Mouse (Mus musculus) MEL (cell line): ENCODE measurements around the gene Hpse. TPM values are rescaled to one million over a fixed set of nuclear protein-coding genes. Genes with fewer than 3 reads are reported as not detected.

Experiments used
- DNase-seq: peaks from one replicate; pipeline ENCODE4 v3.0.0; 2011; ENCODE audit warnings: low read depth, low spot score
- H3K27ac ChIP-seq: 2 replicates; pipeline ENCODE4 v1.5.1; 2012; ENCODE audit warnings: low read depth, mild to moderate bottlenecking, control low read depth, low read length, moderate library complexity; ENCODE audit not compliant: control insufficient read depth
- H3K27me3 ChIP-seq, 2 experiments: fragments of 150-350 bp in 1 of 2; sonication (generic) in 1 of 2; 2 replicates each; pipeline ENCODE4 v1.6.1; 2012; ENCODE audit warnings: low read length in 2 of 2, mild to moderate bottlenecking in 2 of 2, improper control_type of control experiment in 1 of 2, moderate library complexity in 1 of 2; ENCODE audit not compliant: insufficient read depth in 2 of 2, control insufficient read depth in 1 of 2
- H3K36me3 ChIP-seq, 2 experiments: 2 replicates each; pipeline ENCODE4 v1.6.1; 2012 to 2014; ENCODE audit warnings: low read length in 2 of 2, improper control_type of control experiment in 1 of 2, inconsistent platforms in 1 of 2, mild to moderate bottlenecking in 1 of 2; ENCODE audit not compliant: insufficient read depth in 2 of 2, control insufficient read depth in 1 of 2
- H3K4me1 ChIP-seq, 2 experiments: fragments of 150-350 bp in 1 of 2; sonication (generic) in 1 of 2; 2 replicates each; pipeline ENCODE4 v1.6.1; 2012; ENCODE audit warnings: low read length in 2 of 2, improper control_type of control experiment in 1 of 2, mild to moderate bottlenecking in 1 of 2; ENCODE audit not compliant: insufficient read depth in 2 of 2, control insufficient read depth in 1 of 2
- H3K4me3 ChIP-seq, 2 experiments: fragments of 150-350 bp in 1 of 2; sonication (generic) in 1 of 2; 2 replicates each; pipeline ENCODE4 v1.5.1; 2012; ENCODE audit warnings: low read depth in 2 of 2, low read length in 2 of 2, mild to moderate bottlenecking in 2 of 2, moderate library complexity in 2 of 2, control low read depth in 1 of 2, improper control_type of control experiment in 1 of 2; ENCODE audit not compliant: control insufficient read depth in 1 of 2, insufficient read depth in 1 of 2
- H3K79me2 ChIP-seq: 2 replicates; pipeline ENCODE4 v1.6.1; 2012; ENCODE audit warnings: mild to moderate bottlenecking, low read length, moderate library complexity; ENCODE audit not compliant: control insufficient read depth, poor library complexity, insufficient read depth
- H3K9ac ChIP-seq: 2 replicates; pipeline ENCODE4 v1.6.1; 2012; ENCODE audit warnings: low read depth, mild to moderate bottlenecking, control low read depth, low read length, moderate library complexity; ENCODE audit not compliant: control insufficient read depth, poor library complexity, severe bottlenecking
- H3K9me3 ChIP-seq: fragments of 150-350 bp; sonication (generic); replicated peaks from 2 replicates; pipeline ENCODE4 v1.6.1; 2012; ENCODE audit warnings: mild to moderate bottlenecking, low read length, improper control_type of control experiment, moderate library complexity; ENCODE audit not compliant: insufficient read depth
- CHD1 ChIP-seq: IDR thresholded peaks from 2 replicates; pipeline ENCODE4 v1.6.1; 2012; ENCODE audit warnings: low read depth, mild to moderate bottlenecking, inconsistent platforms, low read length, improper control_type of control experiment
- CHD2 ChIP-seq: IDR thresholded peaks from 2 replicates; pipeline ENCODE4 v1.6.1; 2011; ENCODE audit warnings: low read length, improper control_type of control experiment
- CTCF ChIP-seq, 3 experiments: IDR thresholded peaks in 2 of 3; conservative IDR thresholded peaks in 1 of 3; 2 replicates each; pipeline ENCODE4 v1.5.1; 2011 to 2012; ENCODE audit warnings: low read length in 3 of 3, low read depth in 2 of 3, mild to moderate bottlenecking in 2 of 3, improper control_type of control experiment in 1 of 3, inconsistent platforms in 1 of 3, mixed read lengths in 1 of 3, moderate library complexity in 1 of 3; ENCODE audit not compliant: control insufficient read depth in 1 of 3, insufficient read depth in 1 of 3, poor library complexity in 1 of 3, severe bottlenecking in 1 of 3
- E2F4 ChIP-seq: IDR thresholded peaks from 2 replicates; pipeline ENCODE4 v1.6.1; 2011; ENCODE audit warnings: low read depth, low read length, improper control_type of control experiment, borderline replicate concordance
- ETS1 ChIP-seq: IDR thresholded peaks from 2 replicates; pipeline ENCODE4 v1.6.1; 2012; ENCODE audit warnings: low read depth, mild to moderate bottlenecking, inconsistent platforms, low read length, improper control_type of control experiment, moderate library complexity
- GATA1 ChIP-seq: IDR thresholded peaks from 2 replicates; pipeline ENCODE4 v1.6.1; 2011; ENCODE audit warnings: low read depth, low read length, improper control_type of control experiment
- HCFC1 ChIP-seq: IDR thresholded peaks from 2 replicates; pipeline ENCODE4 v1.6.1; 2012; ENCODE audit warnings: low read depth, mild to moderate bottlenecking, inconsistent platforms, low read length, improper control_type of control experiment, moderate library complexity
- JUND ChIP-seq: IDR thresholded peaks from 2 replicates; pipeline ENCODE4 v1.6.1; 2011; ENCODE audit warnings: low read depth, mild to moderate bottlenecking, improper control_type of control experiment, low read length
- MAX ChIP-seq: IDR thresholded peaks from 2 replicates; pipeline ENCODE4 v1.6.1; 2011; ENCODE audit warnings: low read length, improper control_type of control experiment
- MEF2A ChIP-seq: IDR thresholded peaks from 2 replicates; pipeline ENCODE4 v1.6.1; 2014; ENCODE audit warnings: low read depth, mild to moderate bottlenecking, inconsistent platforms, low read length, improper control_type of control experiment; ENCODE audit not compliant: poor library complexity, insufficient replicate concordance, severe bottlenecking; ENCODE audit errors: extremely low read depth
- MXI1 ChIP-seq: IDR thresholded peaks from 2 replicates; pipeline ENCODE4 v1.6.1; 2011; ENCODE audit warnings: mild to moderate bottlenecking, low read depth, low read length, improper control_type of control experiment
- MYB ChIP-seq: IDR thresholded peaks from 2 replicates; pipeline ENCODE4 v1.6.1; 2011; ENCODE audit warnings: mild to moderate bottlenecking, low read depth, low read length, improper control_type of control experiment
- NRF1 ChIP-seq: IDR thresholded peaks from 2 replicates; pipeline ENCODE4 v1.6.1; 2014; ENCODE audit warnings: low read depth, mild to moderate bottlenecking, inconsistent platforms, low read length, improper control_type of control experiment, moderate library complexity; ENCODE audit not compliant: poor library complexity, insufficient read depth, severe bottlenecking
- RAD21 ChIP-seq: IDR thresholded peaks from 2 replicates; pipeline ENCODE4 v1.6.1; 2011; ENCODE audit warnings: mild to moderate bottlenecking, low read depth, low read length, improper control_type of control experiment
- SMC3 ChIP-seq: IDR thresholded peaks from 2 replicates; pipeline ENCODE4 v1.6.1; 2011; ENCODE audit warnings: low read depth, low read length, improper control_type of control experiment
- TBP ChIP-seq: IDR thresholded peaks from 2 replicates; pipeline ENCODE4 v1.8.0; 2011; ENCODE audit warnings: low read depth, low read length, improper control_type of control experiment
- USF1 ChIP-seq: IDR thresholded peaks from 2 replicates; pipeline ENCODE4 v1.6.1; 2014; ENCODE audit warnings: low read depth, mild to moderate bottlenecking, inconsistent platforms, low read length, improper control_type of control experiment, moderate library complexity
- USF2 ChIP-seq, 2 experiments: IDR thresholded peaks; 2 replicates each; pipeline ENCODE4 v1.6.1; 2011 to 2012; ENCODE audit warnings: improper control_type of control experiment in 2 of 2, low read length in 2 of 2, borderline replicate concordance in 1 of 2, inconsistent platforms in 1 of 2, low read depth in 1 of 2, mild to moderate bottlenecking in 1 of 2; ENCODE audit not compliant: insufficient read depth in 1 of 2
- ZC3H11A ChIP-seq: IDR thresholded peaks from 2 replicates; pipeline ENCODE4 v1.6.1; 2012; ENCODE audit warnings: low read depth, mild to moderate bottlenecking, inconsistent platforms, low read length, improper control_type of control experiment
- ZNF384 ChIP-seq: IDR thresholded peaks from 2 replicates; pipeline ENCODE4 v1.6.1; 2012; ENCODE audit warnings: low read depth, mild to moderate bottlenecking, inconsistent platforms, low read length, improper control_type of control experiment
- polyA plus RNA-seq, 2 experiments: library from polyadenylated mRNA; stranded (reverse) in 1 of 2; unstranded in 1 of 2; fragments of >175 nt in 1 of 2; fragments of >200 nt in 1 of 2; gene quantifications; 2 replicates each; pipeline versions ENCODE4 v1.2.1 to v1.2.4; 2012; ENCODE audit warnings: low replicate concordance in 2 of 2, low read depth in 1 of 2; ENCODE audit not compliant: insufficient read length in 2 of 2, insufficient read depth in 1 of 2, missing spikeins in 1 of 2
- total RNA-seq: library from RNA; depleted of rRNA; stranded (reverse); fragments of 300-350 nt; gene quantifications from 2 replicates; pipeline ENCODE4 v1.2.3, GENCODE M21; 2012

The Hpse gene
- total and polyA plus RNA-seq, 3 experiments: 0.03 TPM; not detected in 2

- TF ChIP-seq ETS1: peak; percentile 99
- peak; percentile 50; the same call in 1 of the 2 replicates for TF ChIP-seq MAX
- no peak for TF ChIP-seq TBP
- TF ChIP-seq USF2 (IDR thresholded peaks at IDR 0.05; ENCODE audit: borderline replicate concordance in 1 of 2, insufficient read depth in 1 of 2, low read depth in 1 of 2, low read length in 2 of 2): no peak
- no peak for TF ChIP-seq CHD2
- TF ChIP-seq JUND: no peak
- TF ChIP-seq ZC3H11A: no peak
- no peak for TF ChIP-seq MYB
- TF ChIP-seq CTCF (IDR thresholded peaks at IDR 0.05 in 2 of 3, conservative IDR thresholded peaks at IDR 0.05 in 1 of 3; ENCODE audit: control insufficient read depth in 1 of 3, insufficient read depth in 1 of 3, low read depth in 2 of 3, low read length in 3 of 3, poor library complexity in 1 of 3, severe bottlenecking in 1 of 3): no peak; a peak in 1 of 6 replicates
- no peak for TF ChIP-seq GATA1
- TF ChIP-seq RAD21: no peak; the same call in 1 of the 2 replicates
- TF ChIP-seq ZNF384: no peak
- no peak for TF ChIP-seq SMC3
- TF ChIP-seq MEF2A: no peak
- TF ChIP-seq, all 39 proteins: peak for 8
Observed at GRCm38 (mm10) chr5:100750617-100751255, 31.2 kb upstream of the Hpse start (continued).

- peaks cover 2 to 6% of the 10 kb centered on the region in 2 experiments; a peak in 3 of 4 replicates for H3K4me1 ChIP-seq
- no peaks in the 10 kb centered on the region for H3K27me3 ChIP-seq
- H3K9me3 ChIP-seq: no peaks in the 10 kb centered on the region
- DNase-seq: no peak
- no peaks in the 10 kb centered on the region for H3K79me2 ChIP-seq
- H3K27ac ChIP-seq: no peak overlapping the region
- H3K36me3 ChIP-seq: peaks cover 0 to 4% of the 10 kb centered on the region in 2 experiments; a peak in 1 of 4 replicates
- no peak overlapping the region for H3K9ac ChIP-seq
- no peak for TF ChIP-seq CHD1
- no peak for TF ChIP-seq HCFC1
- no peak for TF ChIP-seq SMC3
- no peak for TF ChIP-seq E2F4
- TF ChIP-seq NRF1: no peak
- TF ChIP-seq MXI1: no peak
- TF ChIP-seq USF1: no peak
- H3K4me3 ChIP-seq: no peak overlapping the region
Observed at GRCm38 (mm10) chr5:100738802-100739201, 19.3 kb upstream of the Hpse start.
